Mouse (Mus musculus): ENCODE measurements around the gene Dnmt3a. TPM values are rescaled to one million over a fixed set of nuclear protein-coding genes. Genes with fewer than 3 reads are reported as not detected.

Gene Dnmt3a
- polyA plus RNA-seq, 1 experiment from 2014 or later: 83.1 TPM

DNA sequence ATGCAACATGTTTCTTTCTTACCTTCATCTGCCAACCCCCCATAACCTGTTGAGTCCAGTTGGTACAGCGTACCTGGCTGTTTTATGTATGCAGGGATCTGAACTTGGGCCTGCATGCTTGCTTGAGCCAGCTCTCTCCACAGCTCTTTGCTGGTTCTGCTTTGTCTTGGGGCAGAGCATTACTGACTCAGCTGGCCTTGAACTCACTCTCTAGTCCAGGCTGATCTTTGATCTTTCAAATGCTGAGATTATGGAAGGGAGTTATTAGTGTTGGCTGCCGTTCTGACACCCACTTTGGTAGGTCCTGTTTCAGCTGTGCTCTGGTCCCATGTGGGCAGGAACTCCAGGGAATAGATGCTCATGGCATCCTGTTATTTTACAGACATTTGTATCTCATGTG is 93.0 kb downstream of the Dnmt3a start:
- WGBS: 92% methylated on average over 2 of the region's 2 CpGs
- no peaks in the 10 kb centered on the region for H3K9me3 ChIP-seq (ENCODE audit: control insufficient read depth, low read depth, low read length)
- 0 out of 2 replicates have a peak, but pooled peaks cover 2% of the 10 kb centered on the region for H3K4me1 ChIP-seq (ENCODE audit: control insufficient read depth, insufficient read depth, low read length)
- H3K4me2 ChIP-seq (replicated peaks; ENCODE audit: low read depth, low read length): no peak overlapping the region
- H3K27ac ChIP-seq (ENCODE audit: low read length): no peak overlapping the region
- ATAC-seq (ENCODE audit: insufficient number of reproducible peaks, insufficient read depth, low FRiP score, low read depth): no peak
- H3K9ac ChIP-seq (replicated peaks; ENCODE audit: low read depth, low read length): no peak overlapping the region
- H3K27me3 ChIP-seq (ENCODE audit: control insufficient read depth, insufficient read depth, low read length): no peaks in the 10 kb centered on the region
- no peak overlapping the region for H3K4me3 ChIP-seq (ENCODE audit: low read depth, low read length)
- peaks cover 83% of the 10 kb centered on the region for H3K36me3 ChIP-seq (ENCODE audit: control insufficient read depth, insufficient read depth, low read length)

DNA sequence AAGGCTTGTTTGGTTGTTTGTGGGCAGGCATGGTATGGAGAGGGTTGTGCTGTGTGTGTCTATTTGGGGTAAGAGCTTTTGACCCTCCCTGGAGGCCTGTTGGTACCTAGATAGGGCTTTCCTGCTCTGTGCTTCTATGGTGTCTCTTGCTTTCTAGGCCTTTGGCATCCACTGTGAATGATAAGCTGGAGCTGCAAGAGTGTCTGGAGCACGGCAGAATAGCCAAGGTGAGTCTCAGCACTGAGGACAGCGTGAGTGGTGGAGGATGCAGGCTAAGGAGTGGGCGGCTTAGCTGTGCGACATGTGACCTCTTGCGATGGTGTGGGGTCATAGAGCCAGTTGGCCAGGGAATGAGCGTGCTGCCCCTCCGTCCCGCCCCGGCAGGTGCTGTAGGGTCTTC is 99.6 kb downstream of the Dnmt3a start:
- Histone ChIP-seq H3K9me3 (ENCODE audit: control insufficient read depth, low read depth, low read length) (no peaks in the 10 kb centered on the region), H3K27ac (ENCODE audit: low read length) (no peak overlapping the region), H3K27me3 (ENCODE audit: control insufficient read depth, insufficient read depth, low read length) (no peaks in the 10 kb centered on the region), H3K9ac (replicated peaks; ENCODE audit: low read depth, low read length) (no peak overlapping the region), H3K4me1 (ENCODE audit: control insufficient read depth, insufficient read depth, low read length) (no peaks in the 10 kb centered on the region), H3K4me2 (replicated peaks; ENCODE audit: low read depth, low read length) (no peak overlapping the region), H3K36me3 (ENCODE audit: control insufficient read depth, insufficient read depth, low read length) (peaks cover 79% of the 10 kb centered on the region), H3K4me3 (ENCODE audit: low read depth, low read length) (no peak overlapping the region)
- ATAC-seq (ENCODE audit: insufficient number of reproducible peaks, insufficient read depth, low FRiP score, low read depth): no peak
- WGBS: 87% methylated on average over 9 of the region's 9 CpGs

DNA sequence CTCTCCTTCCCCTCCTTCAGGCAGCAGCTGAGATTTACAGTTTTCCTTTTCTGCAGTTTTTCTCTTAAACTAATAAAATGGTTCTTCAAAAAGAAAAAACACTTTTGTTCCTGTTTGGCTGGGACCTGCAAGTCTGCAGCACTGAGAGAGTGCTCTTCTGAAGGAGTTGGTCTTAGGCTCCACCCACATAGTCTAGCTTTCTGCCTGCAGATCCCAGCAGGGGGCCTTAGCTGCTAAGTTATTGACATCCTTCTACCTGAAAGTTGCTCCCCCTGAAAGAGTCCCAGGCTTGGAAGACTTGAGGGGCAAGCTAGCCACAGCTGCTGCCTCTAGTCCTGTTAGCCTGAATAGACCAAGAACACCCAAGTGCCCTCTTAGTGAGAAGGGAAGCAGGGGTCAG is 100.5 kb downstream of the Dnmt3a start:
- no peaks in the 10 kb centered on the region for H3K4me1 ChIP-seq (ENCODE audit: control insufficient read depth, insufficient read depth, low read length)
- H3K27me3 ChIP-seq (ENCODE audit: control insufficient read depth, insufficient read depth, low read length): no peaks in the 10 kb centered on the region
- no peak for ATAC-seq (ENCODE audit: insufficient number of reproducible peaks, insufficient read depth, low FRiP score, low read depth)
- no peak overlapping the region for H3K4me2 ChIP-seq (replicated peaks; ENCODE audit: low read depth, low read length)
- peaks cover 81% of the 10 kb centered on the region for H3K36me3 ChIP-seq (ENCODE audit: control insufficient read depth, insufficient read depth, low read length)
- H3K27ac ChIP-seq (ENCODE audit: low read length): no peak overlapping the region
- no peaks in the 10 kb centered on the region for H3K9me3 ChIP-seq (ENCODE audit: control insufficient read depth, low read depth, low read length)
- no peak overlapping the region for H3K9ac ChIP-seq (replicated peaks; ENCODE audit: low read depth, low read length)
- no peak overlapping the region for H3K4me3 ChIP-seq (ENCODE audit: low read depth, low read length)

DNA sequence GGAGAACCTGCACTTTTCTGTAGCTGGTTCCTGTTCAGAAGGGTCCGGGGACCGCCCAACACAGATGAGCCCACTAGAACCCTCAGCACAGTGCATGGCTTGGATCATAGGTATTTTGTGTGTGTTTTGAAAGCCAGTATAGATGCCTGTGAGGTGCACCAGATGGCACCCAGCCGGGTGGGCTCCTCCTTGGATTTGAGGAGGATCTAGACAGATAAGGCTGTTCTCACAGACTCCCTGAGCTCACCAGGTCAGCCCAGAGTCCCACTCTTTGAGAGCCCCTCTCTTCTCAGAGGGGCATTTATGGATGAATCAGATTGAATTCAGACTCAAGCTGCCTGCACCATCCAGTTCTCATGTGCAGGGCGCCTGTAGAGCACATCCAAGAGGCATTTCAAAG is 101.2 kb downstream of the Dnmt3a start:
- H3K36me3 ChIP-seq (ENCODE audit: control insufficient read depth, insufficient read depth, low read length): peaks cover 74% of the 10 kb centered on the region
- no peak for ATAC-seq (ENCODE audit: insufficient number of reproducible peaks, insufficient read depth, low FRiP score, low read depth)
- H3K4me1 ChIP-seq (ENCODE audit: control insufficient read depth, insufficient read depth, low read length): no peaks in the 10 kb centered on the region
- H3K9ac ChIP-seq (replicated peaks; ENCODE audit: low read depth, low read length): no peak overlapping the region
- H3K4me2 ChIP-seq (replicated peaks; ENCODE audit: low read depth, low read length): no peak overlapping the region
- no peaks in the 10 kb centered on the region for H3K27me3 ChIP-seq (ENCODE audit: control insufficient read depth, insufficient read depth, low read length)
- no peak overlapping the region for H3K4me3 ChIP-seq (ENCODE audit: low read depth, low read length)
- H3K9me3 ChIP-seq (ENCODE audit: control insufficient read depth, low read depth, low read length): no peaks in the 10 kb centered on the region
- WGBS: 93% methylated on average over 4 of the region's 4 CpGs
- H3K27ac ChIP-seq (ENCODE audit: low read length): no peak overlapping the region

DNA sequence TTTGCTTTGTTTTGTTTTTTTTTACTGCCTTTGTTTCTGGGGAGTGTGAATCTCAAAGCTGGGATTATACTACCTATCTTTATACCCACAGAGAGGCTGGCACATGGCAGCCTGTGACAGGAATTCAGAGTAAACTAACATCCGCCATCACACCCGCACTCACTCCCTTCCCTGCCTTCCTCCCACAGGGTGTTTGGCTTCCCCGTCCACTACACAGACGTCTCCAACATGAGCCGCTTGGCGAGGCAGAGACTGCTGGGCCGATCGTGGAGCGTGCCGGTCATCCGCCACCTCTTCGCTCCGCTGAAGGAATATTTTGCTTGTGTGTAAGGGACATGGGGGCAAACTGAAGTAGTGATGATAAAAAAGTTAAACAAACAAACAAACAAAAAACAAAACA is 101.6 kb downstream of the Dnmt3a start:
- no peak for ATAC-seq (ENCODE audit: insufficient number of reproducible peaks, insufficient read depth, low FRiP score, low read depth)
- H3K36me3 ChIP-seq (ENCODE audit: control insufficient read depth, insufficient read depth, low read length): peaks cover 70% of the 10 kb centered on the region
- whole genome bisulfite sequencing: 81% methylated on average over 13 of the region's 13 CpGs

DNA sequence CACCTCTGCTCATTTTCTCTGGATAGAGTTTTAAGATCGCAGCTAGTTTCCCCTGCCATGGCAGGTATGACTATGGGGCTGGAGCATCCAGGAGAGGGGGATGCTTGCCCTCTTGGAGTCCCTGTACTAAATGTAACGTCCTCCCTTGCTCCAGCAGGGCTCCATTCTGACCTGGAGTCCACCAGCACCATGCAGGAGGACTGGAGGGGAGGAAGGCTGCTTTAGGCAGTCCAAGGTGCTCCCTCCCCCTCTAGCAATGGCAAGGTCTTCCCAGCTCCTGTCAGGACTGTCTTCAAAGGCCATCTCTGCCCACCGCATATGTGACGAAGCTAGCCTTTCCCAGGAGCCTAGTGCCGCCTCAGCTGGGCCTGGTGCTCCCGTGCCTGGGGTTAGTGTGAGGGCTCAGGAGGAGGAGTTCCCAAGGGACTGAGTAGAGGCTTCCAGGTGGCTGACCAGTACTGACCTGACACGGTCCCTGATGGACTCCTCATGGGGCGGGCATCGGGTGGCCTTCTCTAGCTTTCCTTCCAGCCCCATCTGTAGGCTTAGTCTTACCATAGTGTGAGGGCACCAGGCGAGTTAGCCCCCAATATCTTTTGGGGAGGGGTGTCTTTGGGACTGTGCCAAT is 104.8 kb downstream of the Dnmt3a start:
- no peaks in the 10 kb centered on the region for H3K9me3 ChIP-seq (ENCODE audit: control insufficient read depth, low read depth, low read length)
- no peak for ATAC-seq (ENCODE audit: insufficient number of reproducible peaks, insufficient read depth, low FRiP score, low read depth)
- no peak overlapping the region for H3K9ac ChIP-seq (replicated peaks; ENCODE audit: low read depth, low read length)
- H3K27me3 ChIP-seq (ENCODE audit: control insufficient read depth, insufficient read depth, low read length): no peaks in the 10 kb centered on the region
- H3K4me2 ChIP-seq (replicated peaks; ENCODE audit: low read depth, low read length): no peak overlapping the region
- H3K4me1 ChIP-seq (ENCODE audit: control insufficient read depth, insufficient read depth, low read length): no peaks in the 10 kb centered on the region
- H3K27ac ChIP-seq (ENCODE audit: low read length): no peak overlapping the region
- 55% methylated on average over 10 of the region's 10 CpGs for WGBS
- no peak overlapping the region for H3K4me3 ChIP-seq (ENCODE audit: low read depth, low read length)
- H3K36me3 ChIP-seq (ENCODE audit: control insufficient read depth, insufficient read depth, low read length): peaks cover 50% of the 10 kb centered on the region

More for the DNA sequence above, 101.6 kb downstream of the Dnmt3a start:
- H3K27me3 ChIP-seq (ENCODE audit: control insufficient read depth, insufficient read depth, low read length): no peaks in the 10 kb centered on the region
- no peak overlapping the region for H3K4me2 ChIP-seq (replicated peaks; ENCODE audit: low read depth, low read length)
- H3K9ac ChIP-seq (replicated peaks; ENCODE audit: low read depth, low read length): no peak overlapping the region
- H3K4me1 ChIP-seq (ENCODE audit: control insufficient read depth, insufficient read depth, low read length): no peaks in the 10 kb centered on the region
- no peak overlapping the region for H3K4me3 ChIP-seq (ENCODE audit: low read depth, low read length)
- no peaks in the 10 kb centered on the region for H3K9me3 ChIP-seq (ENCODE audit: control insufficient read depth, low read depth, low read length)
- no peak overlapping the region for H3K27ac ChIP-seq (ENCODE audit: low read length)

DNA sequence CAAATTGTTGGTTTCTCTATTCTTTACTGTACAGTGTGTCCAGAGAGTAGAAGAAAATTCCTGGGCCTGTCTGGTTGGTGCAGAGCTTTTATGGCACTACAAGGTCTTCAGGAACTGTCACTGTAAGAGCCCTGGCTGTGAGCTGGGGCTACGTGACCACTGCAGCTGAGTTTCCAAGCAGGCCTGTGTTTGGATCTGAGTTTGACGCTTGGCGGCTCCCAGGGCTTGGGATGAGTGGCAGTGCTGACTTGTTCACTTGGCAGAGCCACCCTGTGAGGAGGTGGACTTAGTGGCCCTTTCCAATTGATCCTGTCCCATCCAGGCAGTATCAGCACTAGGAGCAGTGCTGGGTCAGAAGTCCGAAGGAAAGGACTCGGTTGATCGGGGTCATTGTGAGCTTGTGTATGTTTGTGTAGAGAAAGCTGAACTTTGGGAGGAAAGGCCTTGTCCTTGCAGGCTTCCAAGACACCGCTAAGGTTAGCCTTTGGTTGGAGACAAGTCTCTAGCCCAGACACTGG is 106.1 kb downstream of the Dnmt3a start:
- Histone ChIP-seq H3K9me3 (ENCODE audit: control insufficient read depth, low read depth, low read length) (no peaks in the 10 kb centered on the region), H3K27ac (ENCODE audit: low read length) (no peak overlapping the region), H3K4me2 (replicated peaks; ENCODE audit: low read depth, low read length) (no peak overlapping the region), H3K9ac (replicated peaks; ENCODE audit: low read depth, low read length) (no peak overlapping the region), H3K4me1 (ENCODE audit: control insufficient read depth, insufficient read depth, low read length) (no peaks in the 10 kb centered on the region), H3K36me3 (ENCODE audit: control insufficient read depth, insufficient read depth, low read length) (peaks cover 37% of the 10 kb centered on the region), H3K27me3 (ENCODE audit: control insufficient read depth, insufficient read depth, low read length) (no peaks in the 10 kb centered on the region), H3K4me3 (ENCODE audit: low read depth, low read length) (no peak overlapping the region)
- no peak for ATAC-seq (ENCODE audit: insufficient number of reproducible peaks, insufficient read depth, low FRiP score, low read depth)
- WGBS: 90% methylated on average over 7 of the region's 7 CpGs

DNA sequence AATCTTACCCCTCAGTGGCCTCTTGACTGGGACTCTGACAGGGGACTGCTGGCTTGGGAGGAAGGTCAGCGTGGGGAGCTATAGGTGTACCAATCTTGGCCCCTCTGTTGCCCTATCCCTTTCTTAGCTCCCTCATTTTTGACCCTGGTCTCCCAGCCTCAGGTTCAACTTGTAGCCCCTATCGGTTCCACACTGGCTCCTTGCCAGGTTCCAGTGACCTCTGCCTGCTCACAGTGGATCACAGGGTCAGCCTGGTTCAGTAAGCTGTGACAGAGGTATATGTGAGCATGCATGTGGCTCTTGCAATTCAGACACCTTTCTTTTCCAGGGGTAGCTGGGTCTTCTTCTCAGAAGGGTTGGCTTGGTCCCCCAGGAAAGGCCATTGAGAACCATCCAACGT is 110.0 kb downstream of the Dnmt3a start:
- Histone ChIP-seq H3K4me2 (replicated peaks; ENCODE audit: low read depth, low read length) (no peak overlapping the region), H3K27ac (ENCODE audit: low read length) (no peak overlapping the region), H3K27me3 (ENCODE audit: control insufficient read depth, insufficient read depth, low read length) (no peaks in the 10 kb centered on the region), H3K4me3 (ENCODE audit: low read depth, low read length) (no peak overlapping the region), H3K9me3 (ENCODE audit: control insufficient read depth, low read depth, low read length) (no peaks in the 10 kb centered on the region), H3K9ac (replicated peaks; ENCODE audit: low read depth, low read length) (no peak overlapping the region), H3K36me3 (ENCODE audit: control insufficient read depth, insufficient read depth, low read length) (peaks cover 6% of the 10 kb centered on the region), H3K4me1 (ENCODE audit: control insufficient read depth, insufficient read depth, low read length) (no peaks in the 10 kb centered on the region)
- 86% methylated on average over 3 of the region's 3 CpGs for WGBS
- no peak for ATAC-seq (ENCODE audit: insufficient number of reproducible peaks, insufficient read depth, low FRiP score, low read depth)

All from stomach, embryonic 14.5 days (tissue).